Mouse (Mus musculus) layer of hippocampus, postnatal 14 days (tissue): ENCODE results near the gene Tdg. TPM values are rescaled to one million over a fixed set of nuclear protein-coding genes. Genes with fewer than 3 reads are reported as not detected.

Source experiments
- total RNA-seq, 2 experiments: library from RNA; stranded (reverse); gene quantifications; 2 replicates each; pipeline ENCODE4 v1.2.3; 2021

Tdg gene
- total RNA-seq, 2 experiments from 2014 or later: 62.3 to 66.8 TPM

Other genes with a start within 250 kb of the Tdg start
- not detected for gene Gm1553, start 137.2 kb upstream of the Tdg start, total RNA-seq
- 10 to 100 TPM; 17.0 to 20.8 TPM for gene 1190007I07Rik, start 6.6 kb upstream of the Tdg start, total RNA-seq
- gene Glt8d2, start 60.8 kb downstream of the Tdg start, total RNA-seq: 1 to 10 TPM; 6.8 to 7.2 TPM
- 10 to 100 TPM; 35.5 to 36.2 TPM for gene Hcfc2, start 66.3 kb downstream of the Tdg start, total RNA-seq
- 10 to 100 TPM; 50.2 to 63.3 TPM for gene Nfyb, start 134.3 kb downstream of the Tdg start, total RNA-seq
- 10 to 100 TPM; 57.7 to 62.8 TPM for gene Txnrd1, start 204.1 kb downstream of the Tdg start, total RNA-seq
- gene Eid3, start 236.8 kb downstream of the Tdg start, total RNA-seq: 1 to 10 TPM; 1.8 to 2.8 TPM